Mouse (Mus musculus) lung, adult 2 months (tissue): ENCODE measurements around the gene Shroom3.

Experiments used
- CTCF ChIP-seq: fragments of 200-500 bp; IDR thresholded peaks from 2 replicates; pipeline ENCODE4 v1.5.1; 2011; ENCODE audit warnings: mild to moderate bottlenecking, low read length, control low read depth; ENCODE audit not compliant: insufficient read depth
- POLR2A ChIP-seq: fragments of 200-500 bp; IDR thresholded peaks from 2 replicates; pipeline ENCODE4 v1.6.1; 2011; ENCODE audit warnings: low read depth, mild to moderate bottlenecking, control low read depth, low read length, borderline replicate concordance; ENCODE audit errors: extremely low read depth

DNA sequence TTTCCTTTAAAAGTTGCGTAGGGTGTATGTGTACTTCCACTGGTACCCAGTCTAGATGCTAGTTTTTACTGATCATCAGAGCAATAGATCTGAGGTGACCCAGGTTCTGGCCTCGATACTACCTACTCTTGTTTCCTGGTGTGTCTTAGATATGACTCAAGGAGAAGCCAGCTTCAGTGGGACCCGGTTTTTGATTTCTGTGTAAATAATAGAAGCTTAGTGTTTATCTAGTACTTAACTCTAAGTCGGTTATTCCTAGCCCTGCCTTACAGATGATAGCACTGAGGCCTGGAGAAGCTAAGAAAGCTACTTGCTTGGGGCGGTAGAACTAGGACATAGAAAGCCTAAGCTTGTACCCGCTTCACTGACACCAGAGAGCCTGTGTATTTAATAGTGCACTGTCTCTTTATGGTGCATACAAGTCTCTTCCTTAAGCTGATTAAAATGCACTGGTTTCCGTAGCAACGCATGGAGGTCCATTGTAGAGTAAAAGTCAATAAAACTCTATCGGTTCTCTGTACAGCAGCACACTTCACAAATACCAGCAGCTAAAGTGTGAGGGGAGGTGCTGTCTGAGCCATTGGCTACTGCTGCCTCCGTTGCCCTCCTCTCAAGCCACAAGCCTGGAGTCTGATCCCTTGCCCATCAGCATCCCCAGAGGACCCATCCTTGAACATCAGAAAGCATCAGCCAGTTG lies 178.3 kb downstream of the Shroom3 start:
- TF ChIP-seq CTCF (no peak), POLR2A (no peak)
